Mouse (Mus musculus): ENCODE results near the gene Adamts6. TPM values are rescaled to one million over a fixed set of nuclear protein-coding genes. Genes with fewer than 3 reads are reported as not detected.

Gene Adamts6
- total RNA-seq, 2 experiments from 2014 or later = 3.0 to 4.9 TPM

GRCm38 (mm10) chr13:104510766-104511165, 223.1 kb downstream of the Adamts6 start:
- DNase-seq = peak; percentile 41 to 42
- intact Hi-C loops (cut with DNase I) = no loop called here

- intact Hi-C loops (cut with DNase I) = no loop called here
- no peak for DNase-seq
Measured at GRCm38 (mm10) chr13:104515054-104515453, 227.4 kb downstream of the Adamts6 start.

- intact Hi-C loops (cut with DNase I) = no loop called here
- no peak for DNase-seq
Measured at GRCm38 (mm10) chr13:104516146-104516545, 228.5 kb downstream of the Adamts6 start.

GRCm38 (mm10) chr13:104516766-104517364, 229.2 kb downstream of the Adamts6 start:
- DNase-seq = no peak
- intact Hi-C loops (cut with DNase I) = no loop called here

GRCm38 (mm10) chr13:104517638-104518311, 230.1 kb downstream of the Adamts6 start:
- intact Hi-C loops (cut with DNase I) = no loop called here

GRCm38 (mm10) chr13:104518312-104519005, 230.8 kb downstream of the Adamts6 start:
- peak; percentile 79 to 83 for DNase-seq
- intact Hi-C loops (cut with DNase I) = no loop called here

More at GRCm38 (mm10) chr13:104517638-104518311, 230.1 kb downstream of the Adamts6 start:
- no peak for DNase-seq

GRCm38 (mm10) chr13:104519006-104519695, 231.5 kb downstream of the Adamts6 start:
- no peak for DNase-seq

GRCm38 (mm10) chr13:104519981-104520380, 232.3 kb downstream of the Adamts6 start:
- DNase-seq = no peak
- intact Hi-C loops (cut with DNase I) = no loop called here

More at GRCm38 (mm10) chr13:104519006-104519695, 231.5 kb downstream of the Adamts6 start:
- intact Hi-C loops (cut with DNase I) = no loop called here

GRCm38 (mm10) chr13:104520461-104520860, 232.8 kb downstream of the Adamts6 start:
- DNase-seq = no peak
- intact Hi-C loops (cut with DNase I) = no loop called here

GRCm38 (mm10) chr13:104521532-104521931, 233.9 kb downstream of the Adamts6 start:
- intact Hi-C loops (cut with DNase I) = no loop called here
- no peak for DNase-seq

- intact Hi-C loops (cut with DNase I) = no loop called here
- DNase-seq = no peak
Measured at GRCm38 (mm10) chr13:104525656-104526055, 238.0 kb downstream of the Adamts6 start.

GRCm38 (mm10) chr13:104529238-104529637, 241.6 kb downstream of the Adamts6 start:
- intact Hi-C loops (cut with DNase I) = no loop called here
- DNase-seq = no peak

GRCm38 (mm10) chr13:104531841-104532240, 244.2 kb downstream of the Adamts6 start:
- no peak for DNase-seq
- intact Hi-C loops (cut with DNase I) = no loop called here

- DNase-seq = no peak
- intact Hi-C loops (cut with DNase I) = no loop called here
Measured at GRCm38 (mm10) chr13:104532723-104533122, 245.1 kb downstream of the Adamts6 start.

GRCm38 (mm10) chr13:104533806-104534495, 246.3 kb downstream of the Adamts6 start:
- intact Hi-C loops (cut with DNase I) = no loop called here
- no peak for DNase-seq

- DNase-seq = no peak
- intact Hi-C loops (cut with DNase I) = no loop called here
Measured at GRCm38 (mm10) chr13:104540861-104541398, 253.3 kb downstream of the Adamts6 start.

GRCm38 (mm10) chr13:104542123-104542758, 254.6 kb downstream of the Adamts6 start:
- intact Hi-C loops (cut with DNase I) = no loop called here
- DNase-seq = no peak

GRCm38 (mm10) chr13:104542759-104543141, 255.1 kb downstream of the Adamts6 start:
- DNase-seq = no peak

More at GRCm38 (mm10) chr13:104542759-104543141, 255.1 kb downstream of the Adamts6 start:
- intact Hi-C loops (cut with DNase I) = no loop called here

Data from heart, postnatal 36 days (tissue).